Mouse (Mus musculus) hindbrain, embryonic 10.5 days (tissue): Measurements from ENCODE around the gene B3gnt5. TPM values are rescaled to one million over a fixed set of nuclear protein-coding genes. Genes with fewer than 3 reads are reported as not detected.
"Not testable (repeated sequence)": the region's sequence is repeated elsewhere in the genome, so short reads cannot be mapped to it uniquely, and the experiment has no call there.

Experiments used
- DNase-seq: peaks from one replicate; pipeline ENCODE4 v3.0.0-alpha.2; 2017; ENCODE audit warnings: low spot score
- H3K27ac ChIP-seq: fragments of 300-500 bp; sonication (generic); 2 replicates; pipeline ENCODE4 v1.5.1; 2016; ENCODE audit warnings: mild to moderate bottlenecking, moderate library complexity
- H3K27me3 ChIP-seq: fragments of 300-500 bp; sonication (generic); 2 replicates; pipeline ENCODE4 v1.6.1; 2016; ENCODE audit warnings: mild to moderate bottlenecking; ENCODE audit not compliant: poor library complexity, insufficient read depth, severe bottlenecking
- H3K36me3 ChIP-seq: fragments of 300-500 bp; sonication (generic); 2 replicates; pipeline ENCODE4 v1.6.1; 2016; ENCODE audit warnings: mild to moderate bottlenecking, moderate library complexity
- H3K4me1 ChIP-seq: fragments of 300-500 bp; sonication (generic); replicated peaks from 2 replicates; pipeline ENCODE4 v1.6.1; 2016; ENCODE audit warnings: mild to moderate bottlenecking
- H3K4me3 ChIP-seq: fragments of 300-500 bp; sonication (generic); 2 replicates; pipeline ENCODE4 v1.5.1; 2016; ENCODE audit warnings: mild to moderate bottlenecking, moderate library complexity
- H3K9me3 ChIP-seq: fragments of 300-500 bp; sonication (generic); 2 replicates; pipeline ENCODE4 v1.6.1; 2016; ENCODE audit warnings: mild to moderate bottlenecking, moderate library complexity
- WGBS: fragments of 180-500 bp; shearing (Covaris S2); methylation state at CpG from one replicate; pipeline ENCODE4 v1.1.7; 2016; 5-methylcytosine and 5-hydroxymethylcytosine counted together
- polyA plus RNA-seq: library from polyadenylated mRNA; unstranded; fragments of >200 nt; fragmentation: Nextera tagmentation; extraction: Ambion mirVana; gene quantifications from 2 replicates; pipeline ENCODE4 v1.2.1, GENCODE M21; 2016

B3gnt5 gene
- polyA plus RNA-seq, result 32.3 and 35.4 TPM in 2 replicates

GRCm38 (mm10) chr16:19760074-19760473 lies at the start of gene B3gnt5:
Gene B3gnt5 (plus strand): TSS chr16:19760208.
- under 1% methylated on average over 15 of the region's 15 CpGs for WGBS
- peak; percentile 90 for DNase-seq
- Histone ChIP-seq H3K4me3 (peak within 1 kb of the TSS; percentile 77), H3K36me3 (peaks cover 11% of the 10 kb centered on the region), H3K27me3 (no peaks in the 10 kb centered on the region), H3K9me3 (no peaks in the 10 kb centered on the region), H3K4me1 (peaks cover 21% of the 10 kb centered on the region), H3K27ac (peak within 1 kb of the TSS; percentile 95)

DNA sequence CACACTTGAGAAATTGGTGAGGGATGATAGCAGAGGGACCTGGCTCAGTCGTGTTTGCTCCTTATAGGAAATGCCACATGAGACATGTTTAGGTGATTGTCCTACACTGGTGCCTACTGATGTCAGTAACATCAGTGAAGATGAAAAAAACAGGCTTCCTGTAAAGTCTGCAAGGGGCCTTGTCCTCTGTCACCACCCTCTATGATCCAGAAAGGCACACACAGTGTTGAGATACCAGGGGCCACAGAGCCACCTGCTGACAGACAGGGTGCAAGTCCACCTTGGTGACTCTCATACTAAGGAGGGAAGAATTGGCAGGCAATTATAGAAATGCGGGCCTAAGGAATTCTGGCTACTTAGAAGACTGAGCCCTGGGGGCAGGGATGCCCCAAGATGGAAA lies 39.0 kb upstream of the B3gnt5 start:
- Histone ChIP-seq H3K36me3 (no peaks in the 10 kb centered on the region), H3K4me1 (no peaks in the 10 kb centered on the region), H3K27ac (no peak overlapping the region), H3K27me3 (no peaks in the 10 kb centered on the region), H3K4me3 (no peak overlapping the region), H3K9me3 (no peaks in the 10 kb centered on the region)
- no peak for DNase-seq
- WGBS, result 55% methylated on average over 2 of the region's 2 CpGs

DNA sequence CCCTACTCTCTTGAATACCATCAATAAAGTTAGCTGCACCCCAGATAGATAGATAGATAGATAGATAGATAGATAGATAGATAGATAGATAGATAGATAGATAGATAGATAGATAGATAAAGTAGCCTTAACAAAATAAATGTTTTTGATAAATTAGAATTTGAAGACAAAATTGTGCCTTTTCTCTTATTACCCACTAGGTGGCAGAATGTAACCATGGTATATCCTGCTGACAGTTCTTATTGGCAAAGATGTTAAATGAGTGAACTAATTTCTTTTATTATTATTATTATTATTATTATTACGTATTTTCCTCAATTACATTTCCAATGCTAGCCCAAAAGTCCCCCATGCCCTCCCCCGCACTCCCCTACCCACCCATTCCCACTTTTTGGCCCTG lies 35.9 kb upstream of the B3gnt5 start:
- H3K4me3 ChIP-seq, DNase-seq, H3K4me1 ChIP-seq, H3K27ac ChIP-seq, H3K27me3 ChIP-seq, H3K36me3 ChIP-seq, H3K9me3 ChIP-seq: not testable (repeated sequence)
- WGBS, result 33% methylated on average over 2 of the region's 2 CpGs

DNA sequence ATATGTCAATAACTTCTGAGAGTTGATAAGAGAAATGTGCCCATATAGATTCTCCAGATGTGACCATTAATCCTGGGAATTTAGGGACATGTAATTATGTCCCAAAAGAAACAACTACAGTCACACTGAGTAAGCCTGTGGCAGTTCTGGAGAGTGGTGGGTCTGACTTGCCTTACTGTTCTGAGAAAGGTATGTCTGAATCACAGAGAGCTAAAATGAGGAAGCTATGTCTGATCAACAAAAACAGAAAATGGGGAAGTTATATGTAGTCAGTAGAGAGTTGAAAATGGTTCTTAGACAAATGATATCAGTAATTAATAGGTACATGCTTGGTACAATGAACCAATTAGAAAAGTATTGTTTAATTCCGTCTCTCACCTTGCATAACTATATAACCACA lies 27.1 kb upstream of the B3gnt5 start:
- WGBS, result 86% methylated on average over 1 of the region's 1 CpGs
- H3K4me1 ChIP-seq, result no peaks in the 10 kb centered on the region
- H3K4me3 ChIP-seq, result no peak overlapping the region
- DNase-seq, result no peak
- H3K36me3 ChIP-seq, result no peaks in the 10 kb centered on the region
- no peak overlapping the region for H3K27ac ChIP-seq
- H3K27me3 ChIP-seq, result no peaks in the 10 kb centered on the region
- H3K9me3 ChIP-seq, result no peaks in the 10 kb centered on the region

DNA sequence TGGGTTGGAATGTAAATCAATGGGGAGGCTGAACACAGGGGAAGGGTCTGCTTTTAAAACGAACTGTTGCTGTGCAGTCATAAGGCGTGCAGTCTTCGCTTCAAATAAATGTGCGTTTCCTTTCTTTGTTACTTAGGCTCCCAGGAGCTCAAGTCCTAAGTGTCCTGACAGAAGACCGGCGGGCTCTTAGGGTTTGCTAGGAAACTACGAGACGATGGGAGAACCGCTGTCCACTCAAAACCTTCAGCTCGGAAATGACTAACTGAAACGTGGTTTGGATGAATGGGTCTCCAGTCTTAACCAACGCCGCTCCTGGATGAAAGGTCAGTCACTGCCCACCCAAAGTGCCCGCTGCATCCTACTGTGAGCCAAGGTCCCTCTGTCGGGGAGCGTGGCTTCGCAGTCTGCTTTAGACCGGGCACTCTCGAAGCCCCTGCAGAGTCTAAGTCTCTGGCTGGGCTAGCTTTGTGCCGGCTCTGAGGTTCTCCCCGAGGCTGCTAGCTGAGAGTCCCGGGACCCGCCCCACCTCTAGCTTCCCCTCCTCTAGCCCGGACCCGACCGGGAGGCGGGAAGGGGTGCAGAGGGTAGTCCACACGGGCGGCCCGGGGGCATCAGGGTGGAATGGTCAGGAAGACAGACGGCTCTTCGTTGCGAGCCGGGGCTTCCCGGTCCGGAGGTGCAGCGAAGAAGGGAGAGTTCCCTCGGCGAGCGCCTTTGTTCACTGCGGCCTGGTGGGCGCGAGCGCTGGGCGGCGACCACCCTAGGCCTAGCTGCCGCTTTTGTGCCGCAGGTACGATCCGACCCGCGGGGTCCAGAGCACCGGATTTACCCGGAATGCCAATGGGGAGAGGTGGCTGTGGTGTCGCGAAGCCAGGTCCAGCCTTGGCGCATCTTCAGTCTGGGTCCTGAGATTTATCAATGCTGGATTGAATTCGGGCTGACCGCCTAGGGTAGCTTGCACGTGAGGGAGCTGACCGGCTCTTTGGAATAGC lies 793 bp downstream of the B3gnt5 start:
- H3K4me1 ChIP-seq, result peaks cover 21% of the 10 kb centered on the region
- peak overlapping the region; percentile 77 for H3K4me3 ChIP-seq
- peaks cover 18% of the 10 kb centered on the region for H3K36me3 ChIP-seq
- 0 out of 2 replicates have a peak, but pooled peaks cover under 1% of the 10 kb centered on the region for H3K9me3 ChIP-seq
- no peaks in the 10 kb centered on the region for H3K27me3 ChIP-seq
- under 1% methylated on average over 61 of the region's 61 CpGs for WGBS
- DNase-seq, result peak; percentile 80
- peak overlapping the region; percentile 95 for H3K27ac ChIP-seq

- Histone ChIP-seq H3K4me3 (peak overlapping the region; percentile 77), H3K9me3 (peaks cover 6% of the 10 kb centered on the region; the same call in 1 of the 2 replicates), H3K27me3 (no peaks in the 10 kb centered on the region), H3K27ac (peak overlapping the region; percentile 95), H3K36me3 (peaks cover 27% of the 10 kb centered on the region), H3K4me1 (peaks cover 21% of the 10 kb centered on the region)
- DNase-seq, result no peak
- WGBS, result 55% methylated on average over 1 of the region's 1 CpGs
These were observed 1.7 kb downstream of the B3gnt5 start for GRCm38 (mm10) chr16:19761691-19762090.

DNA sequence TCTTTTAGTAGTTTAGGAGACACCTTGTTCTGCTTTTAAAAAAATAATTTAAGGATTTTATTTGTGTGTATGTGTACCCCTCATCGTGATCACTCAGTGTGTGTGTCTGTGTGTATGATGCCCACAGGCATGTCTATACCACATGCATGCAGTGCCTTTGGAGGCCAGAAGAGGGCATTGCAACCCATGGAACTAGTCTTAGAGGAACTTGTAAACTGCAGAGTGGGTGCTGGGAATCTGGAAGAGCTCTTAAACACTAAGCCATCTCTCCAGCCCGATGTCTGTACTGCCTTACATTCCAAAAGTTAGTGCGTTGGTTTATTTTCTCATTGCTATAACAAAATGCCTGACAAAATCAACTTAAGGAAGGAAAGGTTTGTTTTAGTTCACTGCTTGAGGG lies 6.1 kb downstream of the B3gnt5 start:
- Histone ChIP-seq H3K9me3 (peaks cover 6% of the 10 kb centered on the region; the same call in 1 of the 2 replicates), H3K27me3 (no peaks in the 10 kb centered on the region), H3K4me3 (no peak overlapping the region), H3K27ac (no peak overlapping the region), H3K36me3 (peaks cover 71% of the 10 kb centered on the region), H3K4me1 (peaks cover 17% of the 10 kb centered on the region)
- no peak for DNase-seq
- WGBS, result 95% methylated on average over 3 of the region's 3 CpGs

DNA sequence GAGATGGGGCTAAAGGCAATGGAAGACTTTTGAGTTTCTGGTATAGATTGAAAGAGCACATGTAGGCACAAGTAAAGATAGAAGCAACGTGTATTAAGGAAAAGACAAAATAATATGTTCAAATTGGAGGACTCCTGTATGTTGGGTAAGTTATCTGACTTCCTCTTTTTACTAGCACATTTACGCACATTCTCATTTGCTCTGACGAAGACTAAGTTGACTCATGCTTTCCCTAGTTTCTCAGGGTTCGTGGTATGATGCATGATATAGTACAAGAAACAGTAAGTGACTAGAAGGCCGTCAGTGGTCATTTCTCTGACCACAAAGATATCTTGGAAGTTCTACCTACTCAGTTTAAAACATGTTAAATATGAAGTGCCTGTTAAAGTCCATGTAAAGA lies 8.0 kb downstream of the B3gnt5 start:
- no peaks in the 10 kb centered on the region for H3K27me3 ChIP-seq
- 94% methylated on average over 5 of the region's 5 CpGs for WGBS
- H3K36me3 ChIP-seq, result peaks cover 90% of the 10 kb centered on the region
- DNase-seq, result no peak
- no peak overlapping the region for H3K4me3 ChIP-seq
- H3K27ac ChIP-seq, result no peak overlapping the region
- peaks cover 3% of the 10 kb centered on the region; the same call in 1 of the 2 replicates for H3K4me1 ChIP-seq
- peaks cover 6% of the 10 kb centered on the region; the same call in 1 of the 2 replicates for H3K9me3 ChIP-seq

DNA sequence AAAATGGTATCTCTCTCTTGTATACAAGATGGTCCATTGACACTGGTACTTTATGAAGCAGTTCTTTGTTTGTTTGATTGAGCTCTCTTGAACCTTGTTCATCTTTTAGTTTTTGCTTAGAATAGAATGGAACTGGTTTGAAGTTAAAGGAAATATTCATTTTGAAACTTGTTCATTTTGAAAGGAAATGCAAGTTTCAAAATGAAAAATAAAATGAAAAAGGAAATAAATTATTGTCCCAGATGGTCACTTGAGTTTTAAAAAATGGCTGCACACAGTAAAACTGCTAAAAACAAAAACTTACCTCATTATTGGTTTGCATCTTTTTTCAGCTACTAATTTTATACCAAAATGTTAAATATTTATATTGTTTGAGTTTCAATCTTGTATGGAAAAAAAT lies 12.0 kb downstream of the B3gnt5 start:
- no peak for DNase-seq
- H3K4me3 ChIP-seq, result no peak overlapping the region
- no peaks in the 10 kb centered on the region for H3K27me3 ChIP-seq
- no peaks in the 10 kb centered on the region for H3K4me1 ChIP-seq
- H3K27ac ChIP-seq, result no peak overlapping the region
- H3K36me3 ChIP-seq, result peaks cover 65% of the 10 kb centered on the region
- no peaks in the 10 kb centered on the region for H3K9me3 ChIP-seq

GRCm38 (mm10) chr16:19786386-19787090 lies 26.5 kb downstream of the B3gnt5 start:
- no peaks in the 10 kb centered on the region for H3K9me3 ChIP-seq
- WGBS, result 76% methylated on average over 12 of the region's 12 CpGs
- H3K4me1 ChIP-seq, result no peaks in the 10 kb centered on the region
- no peak overlapping the region for H3K27ac ChIP-seq
- no peak overlapping the region for H3K4me3 ChIP-seq
- no peak for DNase-seq
- no peaks in the 10 kb centered on the region for H3K36me3 ChIP-seq
- H3K27me3 ChIP-seq, result no peaks in the 10 kb centered on the region

DNA sequence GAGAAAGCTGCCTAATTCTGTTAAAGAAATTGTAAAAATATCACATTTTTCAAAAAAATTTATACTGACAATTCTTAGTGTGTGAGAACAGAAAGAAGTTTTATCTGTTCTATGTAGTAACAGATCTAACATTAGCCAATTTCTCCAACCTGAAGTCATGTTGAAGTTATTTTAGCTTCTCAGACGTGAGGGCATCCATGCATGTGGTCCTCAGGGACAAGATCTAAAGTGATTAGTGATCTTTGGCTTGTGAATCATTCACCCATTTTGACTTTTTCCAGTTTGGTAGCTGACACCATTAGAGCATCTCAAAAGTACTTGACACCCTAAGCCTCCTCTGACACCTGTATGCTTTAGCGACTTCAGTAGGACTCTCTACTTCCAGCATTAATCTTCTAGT lies 29.9 kb downstream of the B3gnt5 start:
- H3K4me1 ChIP-seq, result no peaks in the 10 kb centered on the region
- no peaks in the 10 kb centered on the region for H3K27me3 ChIP-seq
- DNase-seq, result no peak
- H3K27ac ChIP-seq, result no peak overlapping the region
- no peaks in the 10 kb centered on the region for H3K36me3 ChIP-seq
- WGBS, result 79% methylated on average over 2 of the region's 2 CpGs
- H3K9me3 ChIP-seq, result no peaks in the 10 kb centered on the region
- no peak overlapping the region for H3K4me3 ChIP-seq

DNA sequence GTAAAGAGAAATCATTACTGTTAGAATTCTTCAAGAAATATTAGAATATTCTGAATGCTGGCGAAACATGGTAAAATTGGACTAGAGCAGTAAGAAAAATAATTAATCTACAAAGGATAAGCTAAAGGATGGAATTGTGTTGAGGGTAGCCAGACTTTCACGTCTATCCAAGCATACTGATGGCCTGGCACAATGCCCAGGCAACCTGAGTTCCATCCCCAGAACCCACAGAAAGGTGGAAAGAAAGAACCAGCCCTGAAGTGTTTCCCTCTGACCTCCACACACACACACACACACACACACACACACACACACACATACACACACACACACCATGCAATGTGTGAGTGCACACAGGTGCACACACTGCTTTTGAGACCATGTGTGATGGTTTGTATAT lies 58.8 kb downstream of the B3gnt5 start:
- no peaks in the 10 kb centered on the region for H3K27me3 ChIP-seq
- no peak for DNase-seq
- H3K4me3 ChIP-seq, result no peak overlapping the region
- H3K27ac ChIP-seq, result no peak overlapping the region
- no peaks in the 10 kb centered on the region for H3K9me3 ChIP-seq
- 89% methylated on average over 2 of the region's 2 CpGs for WGBS
- H3K4me1 ChIP-seq, result no peaks in the 10 kb centered on the region
- no peaks in the 10 kb centered on the region for H3K36me3 ChIP-seq
